Mouse (Mus musculus) erythroblast, embryonic 14.5 days (primary cell): ENCODE data around the gene Gm49333.

Experiments used
- GATA1 ChIP-seq: IDR thresholded peaks from 2 replicates; pipeline ENCODE4 v1.6.1; 2012; ENCODE audit warnings: low read length, inconsistent platforms, mixed read lengths
- TAL1 ChIP-seq: IDR thresholded peaks from 3 replicates; pipeline ENCODE4 v1.6.1; 2012; ENCODE audit warnings: low read length, inconsistent platforms, mixed read lengths

- TF ChIP-seq TAL1 (no peak), GATA1 (no peak)
Measured at GRCm38 (mm10) chr16:20638367-20638766, 27.0 kb downstream of the Gm49333 start.
